Mouse (Mus musculus) liver, embryonic 14.5 days (tissue): Measurements from ENCODE around the gene Cited4. TPM values are rescaled to one million over a fixed set of nuclear protein-coding genes. Genes with fewer than 3 reads are reported as not detected.

Source experiments
- ATAC-seq: fragments of 200-750 bp; cut with Nextera tagmentation; 2 replicates; pipeline ENCODE4 v1.8.0; 2017; ENCODE audit warnings: moderate number of reproducible peaks, mild to moderate bottlenecking, moderate library complexity; ENCODE audit not compliant: insufficient read depth
- DNase-seq, 3 experiments: peaks; one replicate each; pipeline ENCODE4 v3.0.0-alpha.2; 2012 to 2013; ENCODE audit warnings: low read depth in 3 of 3, low spot score in 3 of 3
- H3K27ac ChIP-seq: fragments of 300-500 bp; sonication (generic); 2 replicates; pipeline ENCODE4 v1.5.1; 2014; ENCODE audit warnings: moderate library complexity, mild to moderate bottlenecking, control low read depth, inconsistent platforms
- H3K27me3 ChIP-seq: fragments of 300-500 bp; sonication (generic); 2 replicates; pipeline ENCODE4 v1.6.1; 2014; ENCODE audit warnings: mild to moderate bottlenecking, low read length, moderate library complexity; ENCODE audit not compliant: control insufficient read depth, insufficient read depth
- H3K36me3 ChIP-seq: fragments of 300-500 bp; sonication (generic); replicated peaks from 2 replicates; pipeline ENCODE4 v1.6.1; 2014; ENCODE audit warnings: low read depth; ENCODE audit not compliant: control insufficient read depth, insufficient read depth
- H3K4me1 ChIP-seq, 2 experiments: fragments of 200-500 bp in 1 of 2; fragments of 300-500 bp in 1 of 2; sonication (generic) in 1 of 2; replicated peaks; 2 replicates each; pipeline ENCODE4 v1.6.1; 2012 to 2014; ENCODE audit warnings: antibody characterized with exemption in 1 of 2, inconsistent platforms in 1 of 2, low read length in 1 of 2; ENCODE audit not compliant: control insufficient read depth in 2 of 2, insufficient read depth in 2 of 2
- H3K4me2 ChIP-seq: fragments of 300-500 bp; sonication (generic); 2 replicates; pipeline ENCODE4 v1.6.1; 2014; ENCODE audit warnings: low read depth, mild to moderate bottlenecking, control low read depth, moderate library complexity
- H3K4me3 ChIP-seq, 2 experiments: fragments of 200-500 bp in 1 of 2; fragments of 300-500 bp in 1 of 2; sonication (generic) in 1 of 2; 2 replicates each; pipeline ENCODE4 v1.5.1; 2012 to 2014; ENCODE audit warnings: low read depth in 2 of 2, low read length in 2 of 2, mild to moderate bottlenecking in 2 of 2, control low read depth in 1 of 2, inconsistent platforms in 1 of 2, moderate library complexity in 1 of 2; ENCODE audit not compliant: insufficient read depth in 1 of 2
- H3K9ac ChIP-seq: fragments of 300-500 bp; sonication (generic); replicated peaks from 2 replicates; pipeline ENCODE4 v1.6.1; 2014; ENCODE audit warnings: mild to moderate bottlenecking, control low read depth, moderate library complexity
- H3K9me3 ChIP-seq: fragments of 300-500 bp; sonication (generic); 2 replicates; pipeline ENCODE4 v1.6.1; 2016; ENCODE audit warnings: low read length, mixed read lengths; ENCODE audit not compliant: control insufficient read depth
- CTCF ChIP-seq: IDR thresholded peaks from 2 replicates; pipeline ENCODE4 v1.5.1; 2016; ENCODE audit warnings: antibody characterized with exemption, low read depth, control low read depth
- EP300 ChIP-seq: IDR thresholded peaks from 2 replicates; pipeline ENCODE4 v1.6.1; 2016; ENCODE audit warnings: antibody characterized with exemption, low read depth
- WGBS: fragments of 180-500 bp; shearing (Covaris S2); extraction: QIAGEN DNeasy Blood & Tissue Kit; methylation state at CpG from one replicate; pipeline ENCODE4 v1.1.7; 2014; ENCODE audit not compliant: insufficient replicate concordance; 5-methylcytosine and 5-hydroxymethylcytosine counted together
- polyA plus RNA-seq, 2 experiments: library from polyadenylated mRNA; depleted of rRNA in 1 of 2; stranded (reverse) in 1 of 2; unstranded in 1 of 2; fragments of >200 nt; fragmentation: Nextera tagmentation in 1 of 2; extraction: Ambion mirVana in 1 of 2; gene quantifications; 2 replicates each; pipeline versions ENCODE4 v1.2.1 to v1.2.3; 2012 to 2014

Gene Cited4
- polyA plus RNA-seq, 2 experiments = 76.6 to 79.1 TPM

GRCm38 (mm10) chr4:120713856-120714497, 47.6 kb downstream of the Cited4 start:
- peaks cover 0 to 3% of the 10 kb centered on the region in 2 experiments; a peak in 1 of 4 replicates for H3K4me1 ChIP-seq
- no peak overlapping the region for H3K4me3 ChIP-seq
- DNase-seq = no peak
- 39% methylated on average over 6 of the region's 6 CpGs for WGBS
- H3K36me3 ChIP-seq = no peaks in the 10 kb centered on the region
- H3K27me3 ChIP-seq = peaks cover 16% of the 10 kb centered on the region
- H3K9me3 ChIP-seq = no peaks in the 10 kb centered on the region
- no peak; the same call in 1 of the 2 replicates for ATAC-seq
- no peak overlapping the region for H3K9ac ChIP-seq
- TF ChIP-seq EP300 (no peak), CTCF (no peak)
- H3K27ac ChIP-seq = no peak overlapping the region
- H3K4me2 ChIP-seq = no peak overlapping the region

GRCm38 (mm10) chr4:120716141-120716571, 49.8 kb downstream of the Cited4 start:
- TF ChIP-seq CTCF (no peak), EP300 (no peak)

DNA sequence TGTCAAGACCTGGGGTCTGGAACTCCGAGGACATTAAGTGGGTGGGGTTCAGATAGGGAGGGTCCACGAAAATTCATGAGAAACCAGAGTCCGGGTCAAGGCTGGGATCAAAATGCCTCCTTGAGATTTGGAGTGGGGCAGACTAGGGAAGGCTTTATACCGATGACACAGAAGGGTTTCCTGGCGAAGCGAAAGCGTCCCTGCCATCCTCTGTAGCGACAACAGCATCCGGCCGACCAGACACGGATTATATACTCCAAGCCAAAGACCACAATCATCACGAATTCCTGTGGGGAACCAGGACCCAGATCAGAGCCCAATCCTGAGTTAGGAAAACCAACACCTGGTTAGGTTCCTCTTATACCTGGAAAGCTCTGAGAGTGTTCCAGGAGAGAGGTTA, 50.4 kb downstream of the Cited4 start:
- ATAC-seq (no peak), DNase-seq (no peak)
- 13% methylated on average over 12 of the region's 12 CpGs for WGBS
- H3K27ac ChIP-seq = no peak overlapping the region
- no peak overlapping the region for H3K9ac ChIP-seq
- H3K36me3 ChIP-seq = no peaks in the 10 kb centered on the region
- H3K9me3 ChIP-seq = no peaks in the 10 kb centered on the region
- H3K27me3 ChIP-seq = peaks cover 16% of the 10 kb centered on the region
- TF ChIP-seq CTCF (no peak), EP300 (no peak)
- H3K4me3 ChIP-seq = peak overlapping the region in 1 of 2 experiments; percentile 10; a peak in 2 of 4 replicates
- peaks cover 0 to 3% of the 10 kb centered on the region in 2 experiments; a peak in 1 of 4 replicates for H3K4me1 ChIP-seq
- H3K4me2 ChIP-seq = peak overlapping the region; percentile 59

More at GRCm38 (mm10) chr4:120716141-120716571, 49.8 kb downstream of the Cited4 start:
- Histone ChIP-seq H3K36me3 (no peaks in the 10 kb centered on the region), H3K9ac (no peak overlapping the region), H3K4me3 (peak overlapping the region in 1 of 2 experiments; percentile 10; a peak in 2 of 4 replicates), H3K9me3 (no peaks in the 10 kb centered on the region), H3K4me2 (peak overlapping the region; percentile 59), H3K27ac (no peak overlapping the region), H3K4me1 (peaks cover 0 to 3% of the 10 kb centered on the region in 2 experiments; a peak in 1 of 4 replicates), H3K27me3 (peaks cover 16% of the 10 kb centered on the region)
- ATAC-seq (peak; percentile 72), DNase-seq (peak in 2 of 3 experiments; percentile 14 to 35)
- 2% methylated on average over 12 of the region's 12 CpGs for WGBS

Other genes with a start within 250 kb of the Cited4 start
- not detected in 2 replicates for gene Slfnl1, start 134.3 kb upstream of the Cited4 start, polyA plus RNA-seq (2012; rRNA removed)
- not detected in 2 replicates for gene Slfnl1, start 134.3 kb upstream of the Cited4 start, polyA plus RNA-seq (2014; fragmentation: Nextera tagmentation; extraction: Ambion mirVana)
- gene Ctps, start 96.3 kb upstream of the Cited4 start, polyA plus RNA-seq (2012; rRNA removed) = 13.4 and 18.9 TPM in 2 replicates
- gene Ctps, start 96.3 kb upstream of the Cited4 start, polyA plus RNA-seq (2014; fragmentation: Nextera tagmentation; extraction: Ambion mirVana) = 32.9 and 36.0 TPM in 2 replicates
- not detected in 2 replicates for gene Gm8439, start 77.8 kb upstream of the Cited4 start, polyA plus RNA-seq (2012; rRNA removed)
- gene Gm8439, start 77.8 kb upstream of the Cited4 start, polyA plus RNA-seq (2014; fragmentation: Nextera tagmentation; extraction: Ambion mirVana) = not detected in 2 replicates
- gene Kcnq4, start 82.0 kb downstream of the Cited4 start, polyA plus RNA-seq (2012; rRNA removed) = 0.06 and 0.10 TPM in 2 replicates
- gene Kcnq4, start 82.0 kb downstream of the Cited4 start, polyA plus RNA-seq (2014; fragmentation: Nextera tagmentation; extraction: Ambion mirVana) = 0.08 TPM in 1 of 2 replicates, not detected in the other
- gene Nfyc, start 165.0 kb downstream of the Cited4 start, polyA plus RNA-seq (2012; rRNA removed) = 53.3 and 58.2 TPM in 2 replicates
- gene Nfyc, start 165.0 kb downstream of the Cited4 start, polyA plus RNA-seq (2014; fragmentation: Nextera tagmentation; extraction: Ambion mirVana) = 50.6 and 50.7 TPM in 2 replicates
- gene Rims3, start 188.2 kb downstream of the Cited4 start, polyA plus RNA-seq (2012; rRNA removed) = 0.19 and 0.25 TPM in 2 replicates
- 0.09 and 0.15 TPM in 2 replicates for gene Rims3, start 188.2 kb downstream of the Cited4 start, polyA plus RNA-seq (2014; fragmentation: Nextera tagmentation; extraction: Ambion mirVana)